Mouse (Mus musculus): ENCODE results near the gene Otos. TPM values are rescaled to one million over a fixed set of nuclear protein-coding genes. Genes with fewer than 3 reads are reported as not detected.

Gene Otos
- polyA plus RNA-seq, 1 experiment from 2014 or later, result 0.39 TPM

Other genes with a start within 250 kb of the Otos start
- 303 and 309 TPM in 2 replicates for gene Ndufa10, start 175.0 kb downstream of the Otos start, polyA plus RNA-seq (2015; fragmentation: Nextera tagmentation; extraction: Ambion mirVana)
- gene Olfr1416, start 163.7 kb downstream of the Otos start, polyA plus RNA-seq (2015; fragmentation: Nextera tagmentation; extraction: Ambion mirVana), result not detected in 2 replicates
- gene Olfr1415, start 152.7 kb downstream of the Otos start, polyA plus RNA-seq (2015; fragmentation: Nextera tagmentation; extraction: Ambion mirVana), result not detected in 2 replicates
- not detected in 2 replicates for gene Olfr1414, start 130.2 kb downstream of the Otos start, polyA plus RNA-seq (2015; fragmentation: Nextera tagmentation; extraction: Ambion mirVana)
- gene Olfr1413, start 77.5 kb downstream of the Otos start, polyA plus RNA-seq (2015; fragmentation: Nextera tagmentation; extraction: Ambion mirVana), result not detected in 2 replicates
- not detected in 2 replicates for gene Olfr1412, start 63.1 kb downstream of the Otos start, polyA plus RNA-seq (2015; fragmentation: Nextera tagmentation; extraction: Ambion mirVana)
- not detected in 2 replicates for gene Olfr1411, start 54.4 kb downstream of the Otos start, polyA plus RNA-seq (2015; fragmentation: Nextera tagmentation; extraction: Ambion mirVana)
- gene Olfr1410, start 43.1 kb downstream of the Otos start, polyA plus RNA-seq (2015; fragmentation: Nextera tagmentation; extraction: Ambion mirVana), result not detected in 2 replicates
- not detected in 2 replicates for gene Olfr12, start 31.1 kb downstream of the Otos start, polyA plus RNA-seq (2015; fragmentation: Nextera tagmentation; extraction: Ambion mirVana)
- gene Cops9, start 6.9 kb downstream of the Otos start, polyA plus RNA-seq (2015; fragmentation: Nextera tagmentation; extraction: Ambion mirVana), result 409 and 435 TPM in 2 replicates
- gene Gpc1, start 182.8 kb upstream of the Otos start, polyA plus RNA-seq (2015; fragmentation: Nextera tagmentation; extraction: Ambion mirVana), result 60.0 and 60.2 TPM in 2 replicates

Measured in kidney, embryonic 15.5 days (tissue).